Mouse (Mus musculus): ENCODE measurements around the gene Serpina1e. TPM values are rescaled to one million over a fixed set of nuclear protein-coding genes. Genes with fewer than 3 reads are reported as not detected.

The Serpina1e gene
- not detected in 2 replicates for polyA plus RNA-seq (2014; fragmentation: Nextera tagmentation; extraction: Ambion mirVana)

DNA sequence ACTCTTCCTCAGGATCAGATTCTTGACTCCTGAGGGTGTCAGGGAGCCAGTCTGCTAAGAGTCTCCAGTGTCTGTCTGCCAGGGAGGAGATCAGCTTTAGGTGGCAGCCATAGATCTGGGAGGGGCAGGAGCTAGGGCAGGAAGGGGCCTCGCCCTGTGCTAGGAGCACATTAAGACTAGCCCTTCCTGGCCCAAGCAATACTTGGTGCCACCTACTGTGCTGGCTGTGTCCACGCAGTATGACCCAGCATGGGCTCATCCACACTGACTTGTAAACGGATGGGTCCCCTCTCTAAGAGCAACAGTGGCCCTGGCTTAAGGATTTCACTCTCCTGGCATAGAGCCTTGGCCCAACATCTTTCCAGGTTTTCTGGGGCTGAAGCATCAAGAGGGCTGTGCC is at the start of gene Serpina1e:
Gene Serpina1e (minus strand): TSS at position 178 of the 400 bp plus-strand sequence.
- Histone ChIP-seq H3K27me3 (ENCODE audit: control insufficient read depth, insufficient read depth, low read length) (no peaks in the 10 kb centered on the region), H3K9me3 (ENCODE audit: control insufficient read depth, low read length) (no peaks in the 10 kb centered on the region), H3K4me1 (replicated peaks; ENCODE audit: control insufficient read depth, insufficient read depth, low read length) (no peaks in the 10 kb centered on the region), H3K4me3 (ENCODE audit: low read depth, low read length) (no peak within 1 kb of the TSS), H3K4me2 (replicated peaks; ENCODE audit: low read depth, low read length) (no peak within 1 kb of the TSS), H3K36me3 (ENCODE audit: control insufficient read depth, insufficient read depth, low read length) (no peaks in the 10 kb centered on the region), H3K9ac (ENCODE audit: low read depth, low read length) (no peak within 1 kb of the TSS), H3K27ac (ENCODE audit: low read depth, low read length) (no peak within 1 kb of the TSS)
- DNase-seq (ENCODE audit: low spot score), result no peak
- 82% methylated on average over 3 of the region's 3 CpGs for WGBS
- no peak for ATAC-seq (ENCODE audit: low FRiP score)

DNA sequence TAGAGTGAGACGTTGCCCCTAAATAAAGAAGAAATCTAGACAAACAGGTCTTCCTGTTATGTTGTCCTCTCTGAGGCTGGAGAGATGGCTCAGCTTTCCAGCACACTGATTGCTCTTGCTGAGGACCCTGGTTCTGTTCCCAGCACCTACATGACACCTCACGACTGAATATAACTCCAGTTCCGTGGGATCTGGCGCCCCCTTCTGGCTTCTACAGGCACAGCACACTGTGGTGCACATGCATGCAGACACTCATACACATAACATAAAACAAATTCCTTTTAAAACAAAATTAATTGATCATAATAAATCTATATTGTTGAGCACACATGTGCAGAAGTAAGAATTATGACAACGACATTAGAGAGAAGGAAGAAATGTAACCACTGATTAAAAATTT is 45.9 kb upstream of the Serpina1e start:
- H3K4me1 ChIP-seq (replicated peaks; ENCODE audit: control insufficient read depth, insufficient read depth, low read length), result no peaks in the 10 kb centered on the region
- WGBS, result 78% methylated on average over 5 of the region's 5 CpGs
- no peaks in the 10 kb centered on the region for H3K36me3 ChIP-seq (ENCODE audit: control insufficient read depth, insufficient read depth, low read length)
- ATAC-seq (ENCODE audit: low FRiP score) (no peak), DNase-seq (ENCODE audit: low spot score) (no peak)
- H3K9ac ChIP-seq (ENCODE audit: low read depth, low read length), result no peak overlapping the region
- no peak overlapping the region for H3K27ac ChIP-seq (ENCODE audit: low read depth, low read length)
- H3K9me3 ChIP-seq (ENCODE audit: control insufficient read depth, low read length), result no peaks in the 10 kb centered on the region
- no peak overlapping the region for H3K4me3 ChIP-seq (ENCODE audit: low read depth, low read length)
- H3K27me3 ChIP-seq (ENCODE audit: control insufficient read depth, insufficient read depth, low read length), result no peaks in the 10 kb centered on the region
- H3K4me2 ChIP-seq (replicated peaks; ENCODE audit: low read depth, low read length), result no peak overlapping the region

DNA sequence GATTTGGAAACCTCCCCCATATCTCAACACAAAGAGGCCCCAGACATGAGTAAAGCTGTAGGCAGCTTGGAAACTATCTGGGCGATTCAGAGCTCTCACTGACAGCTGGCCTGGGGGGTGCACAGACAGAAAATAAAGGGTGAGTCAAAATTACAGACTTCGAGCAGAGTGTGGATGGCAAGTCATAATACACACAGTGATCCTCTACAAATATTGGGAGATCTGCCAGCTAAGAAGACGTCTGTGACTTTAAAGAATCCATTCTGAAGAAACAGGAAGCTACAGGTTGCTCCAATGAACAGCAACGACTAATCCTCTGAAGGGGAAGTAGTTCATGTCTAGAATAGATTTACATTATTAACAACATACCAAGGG is 44.5 kb upstream of the Serpina1e start:
- Histone ChIP-seq H3K4me2 (replicated peaks; ENCODE audit: low read depth, low read length) (no peak overlapping the region), H3K4me1 (replicated peaks; ENCODE audit: control insufficient read depth, insufficient read depth, low read length) (no peaks in the 10 kb centered on the region), H3K9ac (ENCODE audit: low read depth, low read length) (no peak overlapping the region), H3K27ac (ENCODE audit: low read depth, low read length) (no peak overlapping the region), H3K36me3 (ENCODE audit: control insufficient read depth, insufficient read depth, low read length) (no peaks in the 10 kb centered on the region), H3K4me3 (ENCODE audit: low read depth, low read length) (no peak overlapping the region), H3K27me3 (ENCODE audit: control insufficient read depth, insufficient read depth, low read length) (no peaks in the 10 kb centered on the region), H3K9me3 (ENCODE audit: control insufficient read depth, low read length) (no peaks in the 10 kb centered on the region)
- no peak for DNase-seq (ENCODE audit: low spot score)
- 78% methylated on average over 4 of the region's 4 CpGs for WGBS
- ATAC-seq (ENCODE audit: low FRiP score), result no peak

DNA sequence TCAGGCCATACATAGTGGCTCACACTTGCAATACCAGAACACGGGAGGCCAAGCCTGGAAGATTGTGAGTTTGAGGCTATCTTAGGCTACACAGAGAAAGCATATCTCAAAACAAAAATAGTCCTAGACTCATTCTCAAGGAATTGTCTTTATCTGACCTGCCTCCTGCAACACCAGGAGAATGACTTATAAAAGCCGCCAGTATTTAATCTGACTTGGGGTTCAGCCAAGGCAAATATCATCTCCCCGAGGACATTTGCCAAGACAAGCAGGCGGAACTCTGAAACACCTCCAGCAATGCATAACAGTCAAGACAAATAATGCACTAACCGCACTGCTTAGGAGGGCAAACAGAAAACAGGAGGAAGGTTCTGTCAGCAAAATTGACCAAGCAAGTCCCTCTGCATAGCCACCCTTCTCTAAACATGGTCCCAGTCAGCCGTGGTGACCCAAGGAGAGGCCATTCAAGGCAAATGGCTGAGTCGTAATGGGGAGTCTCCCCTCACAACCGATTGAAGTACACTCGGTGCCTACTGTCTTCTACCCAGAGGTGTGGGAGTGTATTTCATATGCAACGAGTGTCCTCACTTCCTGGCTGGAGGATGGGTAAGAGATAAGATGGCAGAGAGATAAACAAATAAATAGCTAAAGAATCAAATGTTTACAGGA is 43.9 kb upstream of the Serpina1e start:
- no peaks in the 10 kb centered on the region for H3K4me1 ChIP-seq (replicated peaks; ENCODE audit: control insufficient read depth, insufficient read depth, low read length)
- no peak overlapping the region for H3K4me3 ChIP-seq (ENCODE audit: low read depth, low read length)
- no peak overlapping the region for H3K9ac ChIP-seq (ENCODE audit: low read depth, low read length)
- H3K4me2 ChIP-seq (replicated peaks; ENCODE audit: low read depth, low read length), result no peak overlapping the region
- ATAC-seq (ENCODE audit: low FRiP score), result no peak
- no peak overlapping the region for H3K27ac ChIP-seq (ENCODE audit: low read depth, low read length)
- H3K9me3 ChIP-seq (ENCODE audit: control insufficient read depth, low read length), result no peaks in the 10 kb centered on the region
- H3K27me3 ChIP-seq (ENCODE audit: control insufficient read depth, insufficient read depth, low read length), result no peaks in the 10 kb centered on the region
- WGBS, result 88% methylated on average over 10 of the region's 10 CpGs
- no peak for DNase-seq (ENCODE audit: low spot score)
- H3K36me3 ChIP-seq (ENCODE audit: control insufficient read depth, insufficient read depth, low read length), result no peaks in the 10 kb centered on the region

DNA sequence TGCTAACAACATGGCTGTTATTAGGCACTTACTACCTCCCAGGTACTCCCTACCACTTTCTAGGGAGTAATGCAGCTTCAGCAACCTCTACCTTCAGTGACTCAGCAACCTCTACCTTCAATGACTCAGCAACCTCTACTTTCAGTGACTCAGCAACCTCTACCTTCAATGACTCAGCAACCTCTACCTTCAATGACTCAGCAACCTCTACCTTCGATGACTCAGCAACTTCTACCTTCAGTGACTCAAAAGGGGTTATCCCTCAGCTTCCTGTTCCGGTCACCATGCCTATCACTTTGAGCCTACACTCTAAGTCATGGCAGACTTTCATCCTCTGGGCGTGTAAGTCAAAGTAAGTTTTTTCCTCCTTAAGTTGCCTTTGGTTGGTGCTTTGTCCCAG is 41.8 kb upstream of the Serpina1e start:
- Histone ChIP-seq H3K27ac (ENCODE audit: low read depth, low read length) (no peak overlapping the region), H3K27me3 (ENCODE audit: control insufficient read depth, insufficient read depth, low read length) (no peaks in the 10 kb centered on the region), H3K4me2 (replicated peaks; ENCODE audit: low read depth, low read length) (no peak overlapping the region), H3K9me3 (ENCODE audit: control insufficient read depth, low read length) (no peaks in the 10 kb centered on the region), H3K4me3 (ENCODE audit: low read depth, low read length) (no peak overlapping the region), H3K36me3 (ENCODE audit: control insufficient read depth, insufficient read depth, low read length) (no peaks in the 10 kb centered on the region), H3K4me1 (replicated peaks; ENCODE audit: control insufficient read depth, insufficient read depth, low read length) (no peaks in the 10 kb centered on the region), H3K9ac (ENCODE audit: low read depth, low read length) (no peak overlapping the region)
- ATAC-seq (ENCODE audit: low FRiP score), result no peak
- DNase-seq (ENCODE audit: low spot score), result no peak
- WGBS, result 92% methylated on average over 3 of the region's 3 CpGs

DNA sequence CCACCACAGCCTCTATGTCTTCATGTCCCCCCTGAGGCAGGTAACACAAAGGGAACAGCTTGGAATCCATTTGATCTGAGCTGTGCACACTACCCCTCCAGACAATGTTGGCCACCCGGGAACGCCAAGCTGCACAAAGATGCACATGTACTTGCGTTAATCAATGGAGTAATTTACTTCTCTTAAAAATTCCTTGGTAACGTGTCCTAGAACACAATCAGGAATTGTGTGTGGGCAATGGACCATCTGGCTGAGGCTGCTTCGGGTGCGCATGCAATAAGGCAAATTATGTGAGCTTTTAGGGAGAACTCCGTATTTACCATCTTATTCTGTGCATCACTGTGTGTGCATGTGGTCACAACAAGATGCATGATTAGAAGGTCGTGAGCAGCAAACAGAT is 40.8 kb upstream of the Serpina1e start:
- Histone ChIP-seq H3K4me1 (replicated peaks; ENCODE audit: control insufficient read depth, insufficient read depth, low read length) (no peaks in the 10 kb centered on the region), H3K9me3 (ENCODE audit: control insufficient read depth, low read length) (no peaks in the 10 kb centered on the region), H3K4me3 (ENCODE audit: low read depth, low read length) (no peak overlapping the region), H3K27ac (ENCODE audit: low read depth, low read length) (no peak overlapping the region), H3K4me2 (replicated peaks; ENCODE audit: low read depth, low read length) (no peak overlapping the region), H3K9ac (ENCODE audit: low read depth, low read length) (no peak overlapping the region), H3K36me3 (ENCODE audit: control insufficient read depth, insufficient read depth, low read length) (no peaks in the 10 kb centered on the region), H3K27me3 (ENCODE audit: control insufficient read depth, insufficient read depth, low read length) (no peaks in the 10 kb centered on the region)
- no peak for DNase-seq (ENCODE audit: low spot score)
- 80% methylated on average over 8 of the region's 8 CpGs for WGBS
- no peak for ATAC-seq (ENCODE audit: low FRiP score)

DNA sequence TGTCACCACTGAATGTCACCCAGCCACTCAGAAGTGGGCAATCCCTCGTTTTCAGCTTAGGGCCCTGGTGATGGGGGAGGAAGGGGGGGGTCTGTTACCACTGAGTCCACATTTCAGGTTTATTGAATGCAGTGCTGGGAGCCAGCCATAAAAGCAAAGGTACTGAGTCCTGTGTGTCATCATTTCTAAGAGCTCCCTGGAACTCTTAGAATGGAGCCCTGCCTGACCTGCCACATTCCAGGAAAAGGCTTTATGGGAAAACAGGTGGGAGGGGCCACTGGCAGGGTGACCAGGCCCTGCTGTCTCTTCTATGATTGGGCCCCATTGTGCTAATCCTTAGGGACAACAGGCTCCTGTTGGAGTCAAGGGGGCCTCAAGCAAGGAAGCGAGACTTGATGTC is 37.7 kb upstream of the Serpina1e start:
- Histone ChIP-seq H3K4me3 (ENCODE audit: low read depth, low read length) (no peak overlapping the region), H3K9me3 (ENCODE audit: control insufficient read depth, low read length) (no peaks in the 10 kb centered on the region), H3K9ac (ENCODE audit: low read depth, low read length) (no peak overlapping the region), H3K4me1 (replicated peaks; ENCODE audit: control insufficient read depth, insufficient read depth, low read length) (no peaks in the 10 kb centered on the region), H3K27me3 (ENCODE audit: control insufficient read depth, insufficient read depth, low read length) (no peaks in the 10 kb centered on the region), H3K27ac (ENCODE audit: low read depth, low read length) (no peak overlapping the region), H3K4me2 (replicated peaks; ENCODE audit: low read depth, low read length) (no peak overlapping the region), H3K36me3 (ENCODE audit: control insufficient read depth, insufficient read depth, low read length) (no peaks in the 10 kb centered on the region)
- DNase-seq (ENCODE audit: low spot score), result no peak
- WGBS, result 75% methylated on average over 2 of the region's 2 CpGs
- no peak for ATAC-seq (ENCODE audit: low FRiP score)

DNA sequence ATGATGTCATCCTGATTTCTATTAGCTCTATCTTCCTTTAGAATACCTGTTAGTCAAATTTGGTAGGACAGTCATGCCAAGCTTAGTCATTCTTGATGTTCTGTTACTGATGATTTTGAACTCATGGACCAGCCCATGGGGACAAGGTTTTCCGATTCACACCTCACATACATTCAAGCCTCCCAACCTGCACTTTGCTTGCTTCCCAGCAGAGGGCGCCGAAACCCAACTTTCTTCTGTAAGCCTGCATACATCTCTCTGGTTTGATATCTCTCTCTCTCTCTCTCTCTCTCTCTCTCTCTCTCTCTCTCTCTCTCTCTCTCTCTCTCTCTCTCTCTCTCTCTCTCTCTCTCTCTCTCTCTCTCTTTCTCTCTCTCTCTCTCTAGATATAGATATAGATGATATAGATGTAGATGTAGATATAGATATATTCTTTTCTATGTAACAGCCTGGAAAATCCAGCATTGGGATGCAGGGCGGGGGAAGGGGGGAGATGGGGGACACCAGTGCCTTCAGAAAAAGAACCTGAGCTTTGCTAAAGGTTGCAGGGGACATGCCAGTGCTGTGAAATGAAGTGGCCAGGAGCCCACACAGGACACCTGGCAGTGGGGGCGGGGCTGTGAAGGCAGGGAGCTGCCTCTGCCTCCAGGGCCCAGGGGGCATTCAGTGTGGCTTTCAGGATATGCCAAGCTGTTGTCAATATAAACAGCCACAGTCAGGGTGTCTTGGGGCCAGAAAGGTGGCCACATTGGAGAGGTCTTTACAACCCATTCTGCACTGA is 36.7 kb upstream of the Serpina1e start:
- Histone ChIP-seq H3K27me3 (ENCODE audit: control insufficient read depth, insufficient read depth, low read length) (no peaks in the 10 kb centered on the region), H3K9ac (ENCODE audit: low read depth, low read length) (no peak overlapping the region), H3K4me2 (replicated peaks; ENCODE audit: low read depth, low read length) (no peak overlapping the region), H3K36me3 (ENCODE audit: control insufficient read depth, insufficient read depth, low read length) (no peaks in the 10 kb centered on the region), H3K27ac (ENCODE audit: low read depth, low read length) (no peak overlapping the region), H3K9me3 (ENCODE audit: control insufficient read depth, low read length) (no peaks in the 10 kb centered on the region), H3K4me3 (ENCODE audit: low read depth, low read length) (no peak overlapping the region), H3K4me1 (replicated peaks; ENCODE audit: control insufficient read depth, insufficient read depth, low read length) (no peaks in the 10 kb centered on the region)
- ATAC-seq (ENCODE audit: low FRiP score), result peak; percentile 47; the same call in 1 of the 2 replicates
- 41% methylated on average over 5 of the region's 5 CpGs for WGBS
- DNase-seq (ENCODE audit: low spot score), result peak; percentile 82

DNA sequence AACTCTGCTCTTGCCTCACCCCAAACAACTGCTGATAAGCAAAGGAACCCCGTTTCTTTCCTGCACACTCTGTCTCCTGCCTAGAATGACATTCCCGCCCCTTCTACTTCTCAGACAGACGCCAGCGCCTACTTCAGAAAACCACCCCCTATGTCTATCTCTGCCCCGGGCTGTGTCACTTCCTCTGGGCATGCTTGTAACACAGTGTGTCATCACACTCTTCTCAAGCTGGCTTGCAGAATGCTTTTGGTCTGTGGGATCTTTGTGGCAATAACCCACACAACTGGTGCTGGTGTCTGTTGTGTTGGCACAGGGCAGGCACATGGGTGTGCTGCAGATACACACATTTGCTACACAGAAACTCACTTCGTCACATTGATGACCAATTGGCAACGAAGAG is 34.2 kb upstream of the Serpina1e start:
- Histone ChIP-seq H3K9me3 (ENCODE audit: control insufficient read depth, low read length) (no peaks in the 10 kb centered on the region), H3K27me3 (ENCODE audit: control insufficient read depth, insufficient read depth, low read length) (no peaks in the 10 kb centered on the region), H3K27ac (ENCODE audit: low read depth, low read length) (no peak overlapping the region), H3K4me2 (replicated peaks; ENCODE audit: low read depth, low read length) (no peak overlapping the region), H3K36me3 (ENCODE audit: control insufficient read depth, insufficient read depth, low read length) (no peaks in the 10 kb centered on the region), H3K9ac (ENCODE audit: low read depth, low read length) (no peak overlapping the region), H3K4me1 (replicated peaks; ENCODE audit: control insufficient read depth, insufficient read depth, low read length) (no peaks in the 10 kb centered on the region), H3K4me3 (ENCODE audit: low read depth, low read length) (no peak overlapping the region)
- DNase-seq (ENCODE audit: low spot score) (no peak), ATAC-seq (ENCODE audit: low FRiP score) (no peak)
- WGBS, result 80% methylated on average over 7 of the region's 7 CpGs
